Mouse (Mus musculus): Measurements from ENCODE around the gene Fnbp1l. TPM values are rescaled to one million over a fixed set of nuclear protein-coding genes. Genes with fewer than 3 reads are reported as not detected.

Gene Fnbp1l
- polyA plus RNA-seq (2012; ENCODE audit: low replicate concordance): 0.06 and 0.07 TPM in 2 replicates

DNA sequence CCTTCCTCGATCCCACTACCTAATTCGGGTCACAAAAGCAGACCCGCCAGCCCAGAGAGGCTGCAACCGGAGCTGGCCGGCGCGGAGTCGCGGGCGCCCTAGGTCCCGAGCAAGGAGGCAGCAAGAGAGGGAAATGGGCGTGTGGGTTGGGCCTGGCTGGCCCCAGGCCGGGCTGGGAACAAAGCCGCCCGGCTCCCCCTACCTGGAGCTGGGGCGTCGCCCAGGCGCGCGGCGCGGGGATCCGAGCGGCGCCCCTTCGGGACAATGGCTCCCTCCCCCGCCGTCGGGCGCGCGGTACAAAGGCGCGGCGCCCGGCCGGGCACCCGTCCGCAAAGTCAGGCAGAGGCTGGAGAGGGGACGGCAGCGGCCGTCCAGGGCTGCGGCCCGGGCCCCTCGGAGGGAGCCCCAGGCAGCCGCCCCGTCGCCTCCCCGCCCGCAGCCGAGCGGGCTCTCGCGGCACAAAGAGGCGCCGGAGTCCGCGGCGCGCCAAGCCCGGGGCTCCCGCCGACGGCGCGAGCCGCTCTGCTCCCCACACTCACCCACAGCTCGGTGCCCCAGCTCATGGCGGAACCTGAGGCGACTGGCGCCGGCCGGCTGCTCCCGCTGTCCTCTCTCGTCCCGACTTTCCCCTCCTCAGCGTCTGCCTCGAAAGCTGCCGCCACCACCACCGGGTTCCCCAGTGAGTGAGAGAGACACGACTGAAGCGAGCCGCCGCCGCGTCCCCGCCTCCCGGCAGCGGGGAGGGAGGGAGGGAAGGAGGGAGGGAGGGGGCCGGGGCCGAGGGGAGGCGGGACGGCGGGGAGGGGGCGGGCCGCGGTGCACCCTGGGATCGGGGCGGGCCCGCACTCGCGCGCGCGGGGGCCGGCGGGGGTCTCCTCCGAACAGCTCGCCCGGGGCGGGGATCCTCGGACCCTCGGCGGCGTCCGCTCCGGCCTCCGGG is at the start of gene Fnbp1l:
Gene Fnbp1l (minus strand): TSS at position 725 of the 940 bp plus-strand sequence.

Other genes starting within 250 kb of the Fnbp1l start
- gene Pde5a, start 109.2 kb upstream of the Fnbp1l start, polyA plus RNA-seq (2012; ENCODE audit: low replicate concordance): 0.19 TPM in 1 of 2 replicates, not detected in the other

Measured in leukemia stem cell, adult 10-12 weeks (primary cell).